Mouse (Mus musculus) ES-E14 (cell line): Measurements from ENCODE around the gene Jam3.

ENCODE experiments used
- CHD2 ChIP-seq: IDR thresholded peaks from 2 replicates; pipeline ENCODE4 v1.6.1; 2014; ENCODE audit warnings: mild to moderate bottlenecking, low read depth, low read length, inconsistent platforms
- HCFC1 ChIP-seq: IDR thresholded peaks from 2 replicates; pipeline ENCODE4 v1.6.1; 2012; ENCODE audit warnings: low read length, inconsistent platforms, borderline replicate concordance; ENCODE audit not compliant: insufficient read depth
- MAFK ChIP-seq: IDR thresholded peaks from 2 replicates; pipeline ENCODE4 v1.6.1; 2014; ENCODE audit warnings: mild to moderate bottlenecking, low read depth, low read length, inconsistent platforms; ENCODE audit not compliant: insufficient read depth
- ZNF384 ChIP-seq: IDR thresholded peaks from 2 replicates; pipeline ENCODE4 v1.6.1; 2012; ENCODE audit warnings: low read depth, low read length, inconsistent platforms

- no peak for TF ChIP-seq CHD2
- no peak for TF ChIP-seq HCFC1
- TF ChIP-seq ZNF384: no peak
- no peak for TF ChIP-seq MAFK
Measured at GRCm38 (mm10) chr9:27109533-27110514, 45.4 kb downstream of the Jam3 start.
